Mouse (Mus musculus): ENCODE results near the gene Ggps1. TPM values are rescaled to one million over a fixed set of nuclear protein-coding genes. Genes with fewer than 3 reads are reported as not detected.
"Not testable (repeated sequence)": the region's sequence is repeated elsewhere in the genome, so short reads cannot be mapped to it uniquely, and the experiment has no call there.

Gene Ggps1
- total and polyA plus RNA-seq, 2 experiments from 2014 or later = 73.0 to 107 TPM

DNA sequence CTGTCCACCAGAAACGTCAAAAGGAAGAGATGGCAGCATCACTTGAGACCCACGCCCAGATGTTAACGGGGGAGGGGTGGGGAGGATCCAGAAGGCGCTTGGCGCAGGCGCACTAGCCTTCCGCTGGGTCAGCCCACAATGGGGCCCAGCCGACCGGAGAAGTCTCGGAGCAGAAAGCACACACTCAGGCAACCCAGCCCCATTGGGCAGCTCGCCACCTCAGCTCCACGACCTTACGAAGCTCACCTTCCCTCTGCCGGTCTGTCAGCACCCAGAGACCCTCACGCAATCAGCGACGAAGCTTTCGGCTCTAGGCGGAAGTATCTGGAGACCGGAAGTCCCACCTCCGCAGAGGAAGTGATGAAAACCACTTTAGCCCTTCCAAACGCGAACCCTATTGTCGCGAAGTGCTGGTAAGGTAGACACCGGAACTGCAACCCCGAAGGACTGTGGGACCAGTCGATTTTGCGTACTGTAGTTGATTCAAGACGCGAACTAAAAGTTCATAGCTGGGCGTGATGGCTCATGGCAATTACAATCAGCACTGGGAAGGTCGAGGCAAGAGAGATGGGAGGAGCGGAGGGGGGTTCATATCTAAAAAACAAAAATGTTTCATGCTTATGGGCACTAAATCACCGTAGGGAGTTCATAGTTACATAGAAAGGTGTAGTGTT, 23.9 kb downstream of the Ggps1 start, which contains the start of gene Tbce:
TSS of gene Tbce (minus strand) at position 347 of the 674 bp plus-strand sequence.
- peak within 1 kb of the TSS; percentile 67 for H3K4me2 ChIP-seq (ENCODE audit: low read depth)
- no peaks in the 10 kb centered on the region for H3K9me3 ChIP-seq (ENCODE audit: low read length)
- H3K4me3 ChIP-seq (ENCODE audit: low read depth, low read length) = peak within 1 kb of the TSS; percentile 63
- DNase-seq (peak; percentile 97), ATAC-seq (peak; percentile 96)
- under 1% methylated on average over 35 of the region's 35 CpGs for WGBS
- H3K27me3 ChIP-seq (ENCODE audit: insufficient read depth, low read length) = no peaks in the 10 kb centered on the region
- peak; percentile 54 for TF ChIP-seq CTCF (IDR thresholded peaks at IDR 0.05; ENCODE audit: low read depth)
- H3K9ac ChIP-seq = peak within 1 kb of the TSS; percentile 72
- H3K36me3 ChIP-seq (ENCODE audit: insufficient read depth) = no peaks in the 10 kb centered on the region
- peak within 1 kb of the TSS; percentile 93 for H3K27ac ChIP-seq (ENCODE audit: low read depth, low read length)
- peaks cover 10% of the 10 kb centered on the region for H3K4me1 ChIP-seq (ENCODE audit: insufficient read depth)

DNA sequence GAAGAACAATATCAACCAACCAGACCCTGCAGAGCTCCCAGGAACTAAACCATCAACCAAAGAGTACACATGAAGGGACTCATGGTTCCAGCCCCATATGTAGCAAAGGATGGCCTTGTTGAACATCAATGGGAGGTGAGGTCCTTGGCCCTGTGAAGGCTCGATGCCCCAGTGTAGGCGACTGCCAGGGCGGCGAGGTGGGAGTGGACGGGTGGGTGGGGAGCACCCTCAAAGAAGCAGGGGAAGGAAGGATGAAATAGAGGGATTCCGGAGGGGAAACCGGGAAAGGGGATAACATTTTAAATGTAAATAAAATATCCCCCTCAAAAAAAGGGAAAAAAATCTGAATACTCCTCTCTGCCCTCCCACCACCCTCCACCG, 24.4 kb downstream of the Ggps1 start:
- H3K4me2 ChIP-seq (ENCODE audit: low read depth) = peak overlapping the region; percentile 67
- no peak for TF ChIP-seq CTCF (IDR thresholded peaks at IDR 0.05; ENCODE audit: low read depth)
- DNase-seq (no peak), ATAC-seq (peak; percentile 45)
- H3K27ac ChIP-seq (ENCODE audit: low read depth, low read length) = peak overlapping the region; percentile 93
- peak overlapping the region; percentile 63 for H3K4me3 ChIP-seq (ENCODE audit: low read depth, low read length)
- peaks cover 10% of the 10 kb centered on the region for H3K4me1 ChIP-seq (ENCODE audit: insufficient read depth)
- no peaks in the 10 kb centered on the region for H3K36me3 ChIP-seq (ENCODE audit: insufficient read depth)
- no peaks in the 10 kb centered on the region for H3K27me3 ChIP-seq (ENCODE audit: insufficient read depth, low read length)
- H3K9ac ChIP-seq = peak overlapping the region; percentile 72
- no peaks in the 10 kb centered on the region for H3K9me3 ChIP-seq (ENCODE audit: low read length)
- 5% methylated on average over 8 of the region's 8 CpGs for WGBS

DNA sequence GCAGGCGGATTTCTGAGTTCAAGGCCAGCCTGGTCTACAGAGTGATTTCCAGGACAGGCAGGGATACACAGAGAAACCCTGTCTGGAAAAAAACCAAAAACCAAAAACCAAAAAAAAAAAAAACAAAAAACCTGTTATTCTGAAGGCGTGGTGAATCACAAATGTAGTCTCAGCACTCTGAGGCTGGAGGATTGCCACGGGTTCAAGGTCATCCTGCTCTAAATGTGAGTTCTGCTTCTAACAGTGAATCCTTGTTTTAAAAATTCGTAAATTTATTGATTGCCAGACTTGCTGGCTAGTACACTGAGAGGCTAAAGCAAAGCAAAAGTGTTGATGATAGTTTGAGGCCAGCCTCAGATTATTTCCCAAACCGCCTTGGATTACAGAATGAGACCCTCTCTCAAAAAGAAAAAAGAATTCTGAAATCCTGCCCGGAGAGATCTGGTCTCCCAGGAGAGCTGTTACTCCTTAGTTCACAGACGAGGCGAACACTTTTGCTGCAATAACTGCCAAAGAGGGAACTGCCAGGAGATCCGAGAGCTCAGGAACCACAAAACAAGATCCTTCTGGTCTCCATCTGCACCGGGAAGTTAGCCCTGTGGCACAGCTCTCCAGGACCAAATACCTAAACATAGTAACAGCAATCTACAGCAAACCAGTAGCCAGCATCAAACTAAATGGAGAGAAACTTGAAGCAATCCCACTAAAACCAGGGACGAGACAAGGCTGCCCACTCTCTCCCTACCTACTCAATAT, 27.2 kb downstream of the Ggps1 start:
- no peak for ATAC-seq

DNA sequence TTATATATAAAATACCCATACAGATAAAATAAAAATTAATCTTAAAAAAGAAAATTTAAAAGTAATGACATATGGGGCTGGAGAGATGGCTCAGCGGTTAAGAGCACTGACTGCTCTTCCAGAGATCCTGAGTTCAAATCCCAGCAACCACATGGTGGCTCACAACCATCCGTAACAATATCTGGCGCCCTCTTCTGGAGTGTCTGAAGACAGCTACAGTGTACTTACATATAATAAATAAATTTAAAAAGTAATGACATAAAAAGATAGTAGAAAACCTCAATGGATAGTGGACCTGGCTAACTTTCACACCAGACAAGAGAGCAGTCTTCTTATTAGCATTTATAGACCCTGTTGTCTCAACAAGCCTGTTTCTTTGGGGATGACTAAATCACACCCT, 27.9 kb downstream of the Ggps1 start:
- H3K36me3 ChIP-seq (ENCODE audit: insufficient read depth); H3K9me3 ChIP-seq (ENCODE audit: low read length); H3K27ac ChIP-seq (ENCODE audit: low read depth, low read length); H3K4me2 ChIP-seq (ENCODE audit: low read depth); H3K27me3 ChIP-seq (ENCODE audit: insufficient read depth, low read length); H3K4me3 ChIP-seq (ENCODE audit: low read depth, low read length); ATAC-seq; H3K9ac ChIP-seq; DNase-seq: not testable (repeated sequence)
- peaks cover 10% of the 10 kb centered on the region for H3K4me1 ChIP-seq (ENCODE audit: insufficient read depth)
- WGBS = 90% methylated on average over 3 of the region's 3 CpGs

More for the DNA sequence above, 27.2 kb downstream of the Ggps1 start:
- 90% methylated on average over 11 of the region's 11 CpGs for WGBS
- Histone ChIP-seq H3K9ac (no peak overlapping the region), H3K4me2 (ENCODE audit: low read depth) (no peak overlapping the region), H3K27me3 (ENCODE audit: insufficient read depth, low read length) (no peaks in the 10 kb centered on the region), H3K36me3 (ENCODE audit: insufficient read depth) (no peaks in the 10 kb centered on the region; the same call in 1 of the 2 replicates), H3K4me1 (ENCODE audit: insufficient read depth) (peaks cover 10% of the 10 kb centered on the region), H3K4me3 (ENCODE audit: low read depth, low read length) (no peak overlapping the region), H3K27ac (ENCODE audit: low read depth, low read length) (no peak overlapping the region), H3K9me3 (ENCODE audit: low read length) (no peaks in the 10 kb centered on the region)
- TF ChIP-seq CTCF (IDR thresholded peaks at IDR 0.05; ENCODE audit: low read depth) = no peak
- DNase-seq = no peak

DNA sequence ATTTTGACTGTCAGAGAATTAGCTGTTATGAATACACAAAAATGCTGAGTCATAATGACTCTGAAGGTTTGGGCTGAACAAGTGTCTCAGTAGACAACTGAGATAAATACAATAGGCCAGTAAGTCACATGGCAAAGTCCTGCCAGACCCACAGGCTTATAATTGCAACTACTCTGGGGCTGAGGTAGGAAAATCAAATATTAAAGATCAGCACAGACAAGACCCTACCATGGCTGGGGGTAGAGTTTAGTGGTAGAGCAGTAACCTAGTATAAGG, 29.3 kb downstream of the Ggps1 start:
- DNase-seq (no peak), ATAC-seq (no peak)
- H3K27me3 ChIP-seq (ENCODE audit: insufficient read depth, low read length) = no peaks in the 10 kb centered on the region
- H3K36me3 ChIP-seq (ENCODE audit: insufficient read depth) = peaks cover 5% of the 10 kb centered on the region
- H3K27ac ChIP-seq (ENCODE audit: low read depth, low read length) = no peak overlapping the region
- no peak overlapping the region for H3K4me3 ChIP-seq (ENCODE audit: low read depth, low read length)
- H3K4me2 ChIP-seq (ENCODE audit: low read depth) = no peak overlapping the region
- H3K4me1 ChIP-seq (ENCODE audit: insufficient read depth) = peaks cover 7% of the 10 kb centered on the region
- H3K9me3 ChIP-seq (ENCODE audit: low read length) = no peaks in the 10 kb centered on the region
- H3K9ac ChIP-seq = no peak overlapping the region
- TF ChIP-seq CTCF (IDR thresholded peaks at IDR 0.05; ENCODE audit: low read depth) = no peak

DNA sequence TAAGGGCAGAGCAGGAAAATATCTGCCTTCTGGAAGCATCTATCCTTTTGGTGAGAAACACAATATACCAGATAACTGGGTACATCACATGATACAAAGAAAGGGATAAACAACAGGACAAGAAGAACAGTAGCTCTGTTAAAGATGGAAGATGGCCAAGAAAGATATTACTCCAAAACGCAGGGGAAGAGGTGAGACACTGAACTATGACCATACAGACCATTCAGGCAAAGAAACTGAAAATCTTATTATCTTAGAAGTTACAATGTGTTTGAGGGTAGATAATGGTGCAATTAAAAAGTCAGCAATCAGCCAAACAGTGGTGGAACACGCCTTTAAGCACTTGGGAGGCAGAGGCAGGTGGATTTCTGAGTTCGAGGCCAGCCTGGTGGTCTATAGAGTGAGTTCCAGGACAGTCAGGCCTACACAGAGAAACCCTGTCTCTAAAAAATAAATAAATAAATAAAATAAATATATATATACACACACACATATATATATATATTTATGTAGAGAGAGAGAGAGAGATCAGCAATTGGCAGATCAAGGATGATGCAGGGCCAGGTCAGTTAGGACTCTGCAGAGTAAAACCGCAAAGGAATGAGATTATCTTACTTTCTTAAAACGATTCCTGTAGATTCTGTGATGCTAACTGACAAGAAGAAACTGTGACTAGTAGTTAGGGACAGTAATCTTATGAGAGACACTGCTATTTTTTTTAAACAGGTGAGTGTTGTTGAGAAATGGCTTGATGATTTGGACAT, 29.8 kb downstream of the Ggps1 start:
- ATAC-seq (no peak), DNase-seq (no peak)
- WGBS = 92% methylated on average over 5 of the region's 5 CpGs
- H3K36me3 ChIP-seq (ENCODE audit: insufficient read depth) = peaks cover 8% of the 10 kb centered on the region
- H3K27ac ChIP-seq (ENCODE audit: low read depth, low read length) = no peak overlapping the region
- H3K4me1 ChIP-seq (ENCODE audit: insufficient read depth) = peaks cover 5% of the 10 kb centered on the region
- H3K4me2 ChIP-seq (ENCODE audit: low read depth) = no peak overlapping the region
- no peak overlapping the region for H3K4me3 ChIP-seq (ENCODE audit: low read depth, low read length)
- no peaks in the 10 kb centered on the region for H3K27me3 ChIP-seq (ENCODE audit: insufficient read depth, low read length)
- no peak for TF ChIP-seq CTCF (IDR thresholded peaks at IDR 0.05; ENCODE audit: low read depth)
- no peaks in the 10 kb centered on the region for H3K9me3 ChIP-seq (ENCODE audit: low read length)
- no peak overlapping the region for H3K9ac ChIP-seq
